Mouse (Mus musculus) activated CD4-positive, CD25-positive, alpha-beta regulatory T cell, adult 9 weeks (primary cell): ENCODE measurements around the gene Sell. TPM values are rescaled to one million over a fixed set of nuclear protein-coding genes. Genes with fewer than 3 reads are reported as not detected.

Source experiments
- polyA plus RNA-seq: library from polyadenylated mRNA; unstranded; fragments of 100-300 nt; shearing (Covaris generic); gene quantifications from one replicate; pipeline ENCODE4 v1.2.1, GENCODE M21; 2017

Sell gene
- 839 TPM for polyA plus RNA-seq

GRCm38 (mm10) chr1:164061925-164062324 is at the start of gene Sell:
Sell (plus strand) TSS chr1:164061982.

GRCm38 (mm10) chr1:164047934-164048333 is 13.8 kb upstream of the Sell start, which contains the start of gene Sele:
Sele (plus strand) TSS chr1:164048234.

GRCm38 (mm10) chr1:164114947-164115493 is 53.2 kb downstream of the Sell start, which contains the start of gene Selp:
Selp (plus strand) TSS chr1:164115264.

Other genes starting within 250 kb of the Sell start
- gene Scyl3, start 132.9 kb upstream of the Sell start, polyA plus RNA-seq = 38.4 TPM
- gene BC055324, start 67.2 kb upstream of the Sell start, polyA plus RNA-seq = 4.5 TPM
- gene Mettl18, start 67.1 kb upstream of the Sell start, polyA plus RNA-seq = 25.7 TPM
- gene Sele, start 13.7 kb upstream of the Sell start, polyA plus RNA-seq = 0.31 TPM
- 4.1 TPM for gene Selp, start 53.3 kb downstream of the Sell start, polyA plus RNA-seq
- gene F5, start 89.9 kb downstream of the Sell start, polyA plus RNA-seq = not detected
- gene Slc19a2, start 187.1 kb downstream of the Sell start, polyA plus RNA-seq = 1.1 TPM
- gene Ccdc181, start 213.6 kb downstream of the Sell start, polyA plus RNA-seq = 9.4 TPM
- 20.1 TPM for gene Nme7, start 242.1 kb downstream of the Sell start, polyA plus RNA-seq
- gene Blzf1, start 245.5 kb downstream of the Sell start, polyA plus RNA-seq = 19.6 TPM